Mouse (Mus musculus) embryonic facial prominence, embryonic 10.5 days (tissue): ENCODE data around the gene Fjx1. TPM values are rescaled to one million over a fixed set of nuclear protein-coding genes. Genes with fewer than 3 reads are reported as not detected.
A peak's percentile ranks its signal among the peaks of the same experiment; 100 is the strongest.

Experiments
- DNase-seq: peaks from one replicate; pipeline ENCODE4 v3.0.0-alpha.2; 2017; ENCODE audit warnings: low spot score
- H3K27ac ChIP-seq: fragments of 300-500 bp; sonication (generic); replicated peaks from 2 replicates; pipeline ENCODE4 v1.5.1; 2016; ENCODE audit warnings: mild to moderate bottlenecking
- H3K27me3 ChIP-seq: fragments of 300-500 bp; sonication (generic); replicated peaks from 2 replicates; pipeline ENCODE4 v1.6.1; 2016; ENCODE audit warnings: low read depth, mild to moderate bottlenecking; ENCODE audit not compliant: poor library complexity, severe bottlenecking
- H3K36me3 ChIP-seq: fragments of 300-500 bp; sonication (generic); replicated peaks from 2 replicates; pipeline ENCODE4 v1.6.1; 2016; ENCODE audit warnings: mild to moderate bottlenecking, moderate library complexity
- H3K4me1 ChIP-seq: fragments of 300-500 bp; sonication (generic); 2 replicates; pipeline ENCODE4 v1.6.1; 2016
- H3K4me3 ChIP-seq: fragments of 300-500 bp; sonication (generic); 2 replicates; pipeline ENCODE4 v1.5.1; 2016; ENCODE audit warnings: mild to moderate bottlenecking, moderate library complexity
- H3K9me3 ChIP-seq: fragments of 300-500 bp; sonication (generic); 2 replicates; pipeline ENCODE4 v1.6.1; 2016; ENCODE audit warnings: mild to moderate bottlenecking
- WGBS: fragments of 180-500 bp; shearing (Covaris S2); methylation state at CpG from one replicate; pipeline ENCODE4 v1.1.7; 2016; 5-methylcytosine and 5-hydroxymethylcytosine counted together
- polyA plus RNA-seq: library from polyadenylated mRNA; unstranded; fragments of >200 nt; fragmentation: Nextera tagmentation; extraction: Ambion mirVana; gene quantifications from 2 replicates; pipeline ENCODE4 v1.2.1, GENCODE M21; 2016

Fjx1 gene
- polyA plus RNA-seq: 9.9 and 10.4 TPM in 2 replicates

- under 1% methylated on average over 49 of the region's 49 CpGs for whole genome bisulfite sequencing
- Histone ChIP-seq H3K4me1 (peaks cover 52% of the 10 kb centered on the region), H3K27me3 (peaks cover 23% of the 10 kb centered on the region), H3K4me3 (peak within 1 kb of the TSS; percentile 80), H3K36me3 (peaks cover 3% of the 10 kb centered on the region; the same call in 1 of the 2 replicates), H3K27ac (peak within 1 kb of the TSS; percentile 96), H3K9me3 (no peaks in the 10 kb centered on the region)
- peak; percentile 94 for DNase-seq
These were observed at the start of gene Fjx1 for GRCm38 (mm10) chr2:102451671-102452549. TSS of gene Fjx1 (minus strand) at chr2:102452499.

GRCm38 (mm10) chr2:102500001-102500689, 47.8 kb upstream of the Fjx1 start:
- Histone ChIP-seq H3K4me1 (peaks cover 6% of the 10 kb centered on the region), H3K27me3 (no peaks in the 10 kb centered on the region), H3K36me3 (no peaks in the 10 kb centered on the region), H3K4me3 (no peak overlapping the region), H3K27ac (no peak overlapping the region), H3K9me3 (no peaks in the 10 kb centered on the region)
- peak; percentile 46 for DNase-seq
- WGBS: 27% methylated on average over 4 of the region's 4 CpGs

GRCm38 (mm10) chr2:102480738-102481137, 28.4 kb upstream of the Fjx1 start:
- 70% methylated on average over 3 of the region's 3 CpGs for WGBS
- DNase-seq: no peak
- Histone ChIP-seq H3K36me3 (no peaks in the 10 kb centered on the region), H3K27me3 (no peaks in the 10 kb centered on the region), H3K27ac (no peak overlapping the region), H3K4me1 (no peaks in the 10 kb centered on the region), H3K4me3 (no peak overlapping the region), H3K9me3 (no peaks in the 10 kb centered on the region)

- H3K27ac ChIP-seq: no peak overlapping the region
- no peaks in the 10 kb centered on the region for H3K36me3 ChIP-seq
- DNase-seq: no peak
- H3K4me3 ChIP-seq: no peak overlapping the region
- no peaks in the 10 kb centered on the region for H3K9me3 ChIP-seq
- WGBS: 66% methylated on average over 2 of the region's 2 CpGs
- no peaks in the 10 kb centered on the region for H3K4me1 ChIP-seq
- H3K27me3 ChIP-seq: no peaks in the 10 kb centered on the region
These were observed 23.8 kb upstream of the Fjx1 start for GRCm38 (mm10) chr2:102476101-102476500.

- DNase-seq: no peak
- no peaks in the 10 kb centered on the region for H3K9me3 ChIP-seq
- H3K36me3 ChIP-seq: no peaks in the 10 kb centered on the region
- no peak overlapping the region for H3K27ac ChIP-seq
- H3K4me3 ChIP-seq: no peak overlapping the region
- no peaks in the 10 kb centered on the region for H3K27me3 ChIP-seq
- WGBS: 74% methylated on average over 3 of the region's 3 CpGs
- peaks cover 8% of the 10 kb centered on the region for H3K4me1 ChIP-seq
These were observed 16.3 kb upstream of the Fjx1 start for GRCm38 (mm10) chr2:102468645-102469044.

- no peaks in the 10 kb centered on the region for H3K36me3 ChIP-seq
- H3K4me3 ChIP-seq: no peak overlapping the region
- WGBS: 84% methylated on average over 2 of the region's 2 CpGs
- 0 out of 2 replicates have a peak overlapping the region, but pooled peaks have one; percentile 16 for H3K27ac ChIP-seq
- H3K27me3 ChIP-seq: 0 out of 2 replicates have a peak, but pooled peaks cover 4% of the 10 kb centered on the region
- H3K4me1 ChIP-seq: peaks cover 10% of the 10 kb centered on the region
- DNase-seq: no peak
- no peaks in the 10 kb centered on the region for H3K9me3 ChIP-seq
These were observed 12.0 kb upstream of the Fjx1 start for GRCm38 (mm10) chr2:102464342-102464732.

GRCm38 (mm10) chr2:102463587-102464341, 11.5 kb upstream of the Fjx1 start:
- Histone ChIP-seq H3K27me3 (0 out of 2 replicates have a peak, but pooled peaks cover 8% of the 10 kb centered on the region), H3K4me3 (no peak overlapping the region), H3K4me1 (peaks cover 10% of the 10 kb centered on the region), H3K36me3 (no peaks in the 10 kb centered on the region), H3K9me3 (no peaks in the 10 kb centered on the region), H3K27ac (0 out of 2 replicates have a peak overlapping the region, but pooled peaks have one; percentile 16)
- 65% methylated on average over 12 of the region's 12 CpGs for WGBS
- no peak for DNase-seq

GRCm38 (mm10) chr2:102461491-102461890, 9.2 kb upstream of the Fjx1 start:
- no peak overlapping the region for H3K27ac ChIP-seq
- 94% methylated on average over 1 of the region's 1 CpGs for WGBS
- H3K36me3 ChIP-seq: no peaks in the 10 kb centered on the region
- no peak overlapping the region for H3K4me3 ChIP-seq
- H3K9me3 ChIP-seq: no peaks in the 10 kb centered on the region
- peaks cover 19% of the 10 kb centered on the region for H3K27me3 ChIP-seq
- no peak for DNase-seq
- peaks cover 10% of the 10 kb centered on the region for H3K4me1 ChIP-seq

- DNase-seq: no peak
- WGBS: 80% methylated on average over 1 of the region's 1 CpGs
- no peak overlapping the region for H3K27ac ChIP-seq
- H3K9me3 ChIP-seq: no peaks in the 10 kb centered on the region
- peaks cover 38% of the 10 kb centered on the region for H3K27me3 ChIP-seq
- peaks cover 27% of the 10 kb centered on the region for H3K4me1 ChIP-seq
- no peaks in the 10 kb centered on the region for H3K36me3 ChIP-seq
- H3K4me3 ChIP-seq: no peak overlapping the region
These were observed 2.8 kb upstream of the Fjx1 start for GRCm38 (mm10) chr2:102455126-102455525.

- Histone ChIP-seq H3K27ac (no peak overlapping the region), H3K4me1 (peaks cover 44% of the 10 kb centered on the region), H3K4me3 (no peak overlapping the region), H3K27me3 (peaks cover 32% of the 10 kb centered on the region), H3K36me3 (no peaks in the 10 kb centered on the region), H3K9me3 (no peaks in the 10 kb centered on the region)
- no peak for DNase-seq
- WGBS: 45% methylated on average over 3 of the region's 3 CpGs
These were observed 1.1 kb upstream of the Fjx1 start for GRCm38 (mm10) chr2:102453447-102453846.

GRCm38 (mm10) chr2:102450761-102451670, 1.3 kb downstream of the Fjx1 start:
- under 1% methylated on average over 109 of the region's 109 CpGs for WGBS
- Histone ChIP-seq H3K27ac (peak overlapping the region; percentile 96), H3K4me1 (peaks cover 52% of the 10 kb centered on the region), H3K4me3 (peak overlapping the region; percentile 80), H3K9me3 (no peaks in the 10 kb centered on the region), H3K36me3 (peaks cover 3% of the 10 kb centered on the region; the same call in 1 of the 2 replicates), H3K27me3 (peaks cover 20% of the 10 kb centered on the region)
- DNase-seq: peak; percentile 76
